Mouse (Mus musculus) adrenal gland, postnatal 10 days (tissue): ENCODE measurements around the gene Trip11. TPM values are rescaled to one million over a fixed set of nuclear protein-coding genes. Genes with fewer than 3 reads are reported as not detected.

Source experiments
- total RNA-seq, 2 experiments: library from RNA; stranded (reverse); gene quantifications; 2 replicates each; pipeline ENCODE4 v1.2.3; 2021

The Trip11 gene
- total RNA-seq, 2 experiments from 2014 or later = 28.2 to 31.3 TPM

Other genes starting within 250 kb of the Trip11 start
- 1 to 10 TPM in 1 of 2 experiments, under 1 TPM in 1; 0.88 to 2.3 TPM for gene Tc2n, start 194.7 kb downstream of the Trip11 start, total RNA-seq
- 10 to 100 TPM; 60.7 to 81.7 TPM for gene Fbln5, start 94.2 kb downstream of the Trip11 start, total RNA-seq
- 10 to 100 TPM; 16.4 to 17.2 TPM for gene Atxn3, start 45.0 kb upstream of the Trip11 start, total RNA-seq
- 10 to 100 TPM; 27.3 to 28.0 TPM for gene Cpsf2, start 62.7 kb upstream of the Trip11 start, total RNA-seq
- under 1 TPM; 0.45 to 0.87 TPM for gene Slc24a4, start 215.5 kb upstream of the Trip11 start, total RNA-seq